ENCODE assay signal across 8 mouse cellular contexts in the genomic region with DNA sequence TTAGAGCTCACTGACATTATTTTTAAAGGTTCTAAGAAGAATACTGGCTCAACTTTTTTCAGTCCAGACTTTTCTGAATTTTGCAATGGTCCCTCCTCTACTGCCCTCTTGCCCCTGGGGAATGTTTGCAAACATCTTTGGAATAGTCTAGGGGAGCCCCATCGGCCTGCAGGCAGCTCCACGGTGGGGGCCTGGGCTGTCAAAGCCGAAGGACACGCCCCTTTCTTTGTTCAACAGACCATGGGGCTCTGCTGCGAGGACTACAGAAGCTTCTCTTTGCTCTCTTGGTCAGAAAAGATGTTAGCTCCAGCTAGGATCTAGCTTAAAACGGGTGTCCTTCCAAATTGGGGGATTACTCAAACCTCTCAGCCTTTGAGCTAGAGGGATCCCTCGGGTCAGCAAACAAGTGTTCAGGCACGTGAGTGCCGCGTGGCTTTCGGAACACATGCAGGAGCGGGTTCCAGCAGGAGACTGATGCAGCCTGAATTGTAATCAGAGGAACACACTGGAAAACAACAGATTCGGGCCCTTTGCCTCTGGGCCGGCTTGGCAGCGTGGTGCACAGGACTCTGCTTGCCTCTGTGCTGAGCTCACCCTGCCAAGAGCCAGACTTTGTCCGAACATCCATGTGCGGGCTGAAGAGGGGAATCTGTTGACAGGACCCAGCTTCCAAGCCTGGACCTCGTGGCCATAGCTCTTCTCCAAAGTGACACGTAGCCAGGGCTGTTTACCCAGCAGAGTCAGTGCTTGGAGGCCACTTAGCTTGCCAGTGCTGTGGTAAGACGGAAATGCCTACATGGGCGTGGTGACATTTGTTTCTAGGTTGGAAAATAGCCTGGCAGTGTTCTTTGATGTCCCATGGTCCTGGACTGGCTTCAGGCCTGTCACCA. TPM values are rescaled to one million over a fixed set of nuclear protein-coding genes. Genes with fewer than 3 reads are reported as not detected.
DNase-seq lines count a peak whose midpoint lies in the region; ATAC-seq and TF ChIP-seq lines count a peak whose summit lies in the region.

No protein-coding gene starts in this region.

- ATAC-seq in forebrain, embryonic 11.5 days (replicated peaks; ENCODE audit: low FRiP score), result peak; percentile 70
- peak; percentile 19; the same call in 1 of the 2 replicates for ATAC-seq in heart, postnatal 0 days (ENCODE audit: insufficient read depth, low read depth)
- 0 out of 2 replicates have a peak, but pooled peaks have one; percentile 21 for ATAC-seq in neural tube, embryonic 15.5 days (ENCODE audit: low FRiP score)
- no peak for ATAC-seq in erythroid progenitor cell, adult 5-6 weeks (replicated peaks; ENCODE audit: low FRiP score, poor library complexity, severe bottlenecking)

- WGBS in forebrain, embryonic 11.5 days, result 31% methylated on average over 21 of the region's 21 CpGs
- WGBS in heart, postnatal 0 days, result 53% methylated on average over 21 of the region's 21 CpGs
- 28% methylated on average over 21 of the region's 21 CpGs for WGBS in neural tube, embryonic 15.5 days

- peak overlapping the region; percentile 4; the same call in 1 of the 2 replicates for H3K9ac ChIP-seq in forebrain, embryonic 11.5 days (ENCODE audit: low read length)
- H3K9ac ChIP-seq in heart, postnatal 0 days (replicated peaks; ENCODE audit: low read depth, low read length), result no peak overlapping the region
- no peak overlapping the region for H3K9ac ChIP-seq in neural tube, embryonic 15.5 days (replicated peaks)

- H3K4me2 ChIP-seq in forebrain, embryonic 11.5 days (ENCODE audit: low read depth, low read length, severe bottlenecking), result 0 out of 2 replicates have a peak overlapping the region, but pooled peaks have one; percentile 2
- H3K4me2 ChIP-seq in heart, postnatal 0 days (ENCODE audit: low read depth, low read length), result no peak overlapping the region
- no peak overlapping the region for H3K4me2 ChIP-seq in neural tube, embryonic 15.5 days

- no peaks in the 10 kb centered on the region for H3K9me3 ChIP-seq in forebrain, embryonic 11.5 days (ENCODE audit: control insufficient read depth, low read length)
- H3K9me3 ChIP-seq in heart, postnatal 0 days (replicated peaks; ENCODE audit: control insufficient read depth, low read length), result no peaks in the 10 kb centered on the region
- no peaks in the 10 kb centered on the region for H3K9me3 ChIP-seq in neural tube, embryonic 15.5 days (replicated peaks)

- intact Hi-C loops in left cerebral cortex, adult 2 months (cut with DNase I), result loop anchor here (5.0 to 10.0 kb wide), 2 partner anchors 222 to 445 kb away; no protein-coding TSS in a partner anchor

- no peak overlapping the region for H3K4me3 ChIP-seq in forebrain, embryonic 11.5 days (ENCODE audit: low read depth, low read length)
- no peak overlapping the region for H3K4me3 ChIP-seq in heart, postnatal 0 days (ENCODE audit: low read depth, low read length)
- no peak overlapping the region for H3K4me3 ChIP-seq in left cerebral cortex, adult 2 months
- H3K4me3 ChIP-seq in neural tube, embryonic 15.5 days (replicated peaks), result no peak overlapping the region

- H3K27me3 ChIP-seq in forebrain, embryonic 11.5 days (ENCODE audit: control insufficient read depth, insufficient read depth, low read length), result peaks cover 11% of the 10 kb centered on the region
- H3K27me3 ChIP-seq in heart, postnatal 0 days (ENCODE audit: control insufficient read depth, insufficient read depth, low read length), result no peaks in the 10 kb centered on the region
- H3K27me3 ChIP-seq in neural tube, embryonic 15.5 days (replicated peaks), result peaks cover 35% of the 10 kb centered on the region

- H3K36me3 ChIP-seq in forebrain, embryonic 11.5 days (ENCODE audit: control insufficient read depth, insufficient read depth, low read length), result no peaks in the 10 kb centered on the region
- no peaks in the 10 kb centered on the region for H3K36me3 ChIP-seq in heart, postnatal 0 days (replicated peaks; ENCODE audit: control insufficient read depth, insufficient read depth, low read length)
- H3K36me3 ChIP-seq in neural tube, embryonic 15.5 days, result no peaks in the 10 kb centered on the region

- H3K4me1 ChIP-seq in forebrain, embryonic 11.5 days (replicated peaks; ENCODE audit: control insufficient read depth, insufficient read depth, low read length), result peaks cover 3% of the 10 kb centered on the region; the same call in 1 of the 2 replicates
- H3K4me1 ChIP-seq in heart, postnatal 0 days (ENCODE audit: control insufficient read depth, insufficient read depth), result peaks cover 12% of the 10 kb centered on the region
- H3K4me1 ChIP-seq in neural tube, embryonic 15.5 days, result peaks cover 8% of the 10 kb centered on the region

- no peak overlapping the region for H3K27ac ChIP-seq in forebrain, embryonic 11.5 days (ENCODE audit: low read depth, low read length)
- H3K27ac ChIP-seq in heart, postnatal 0 days (ENCODE audit: low read depth), result no peak overlapping the region
- no peak overlapping the region for H3K27ac ChIP-seq in left cerebral cortex, adult 2 months
- no peak overlapping the region for H3K27ac ChIP-seq in neural tube, embryonic 15.5 days (replicated peaks)

- TF ChIP-seq EP300 in heart, postnatal 0 days (IDR thresholded peaks at IDR 0.05; ENCODE audit: low read depth), result no peak

- TF ChIP-seq CTCF in heart, postnatal 0 days (IDR thresholded peaks at IDR 0.05; ENCODE audit: low read depth), result no peak
- no peak for TF ChIP-seq CTCF in left cerebral cortex, adult 2 months (IDR thresholded peaks at IDR 0.05)

- peak; percentile 84 for DNase-seq in 3T3-L1 (ENCODE audit: low read depth, low spot score)
- DNase-seq in adrenal gland, adult 8-10 months, result peak; percentile 76
- peak; percentile 55 for DNase-seq in forebrain, embryonic 11.5 days (ENCODE audit: low spot score)
- no peak for DNase-seq in heart, postnatal 0 days (ENCODE audit: low spot score)
- peak; percentile 50 to 56 for DNase-seq in left cerebral cortex, adult 2 months (ENCODE audit: extremely low spot score in 1 of 2, low spot score in 2 of 2)
- no peak for DNase-seq in spleen, postnatal 14 days (ENCODE audit: low spot score in 2 of 2)

RNA-seq across cellular contexts. Expression of a gene that starts 47.0 kb away (rescaled TPM):
- total RNA-seq in adrenal gland, adult 8-10 months (2022), result 1 to 10 TPM; 1.5 to 3.1 (median 2.0) TPM
- polyA plus RNA-seq in forebrain, embryonic 11.5 days (2014; fragmentation: Nextera tagmentation; extraction: Ambion mirVana), result 0.12 and 0.20 TPM in 2 replicates
- total RNA-seq in heart, postnatal 0 days (2014; rRNA removed; ENCODE audit: low replicate concordance), result 0.54 and 2.3 TPM in 2 replicates
- 0.23 and 0.30 TPM in 2 replicates for polyA plus RNA-seq in heart, postnatal 0 days (2015; fragmentation: Nextera tagmentation; extraction: Ambion mirVana)
- total RNA-seq in left cerebral cortex, adult 2 months (2021), result under 1 TPM; 0.20 to 0.35 TPM
- polyA plus RNA-seq in neural tube, embryonic 15.5 days (2015; fragmentation: Nextera tagmentation; extraction: Ambion mirVana), result 0.41 and 0.59 TPM in 2 replicates
- not detected in 2 replicates for total RNA-seq in erythroid progenitor cell, adult 5-6 weeks (2015; ENCODE audit: low replicate concordance)
- total RNA-seq in erythroid progenitor cell, adult 5-6 weeks (2017; ENCODE audit: low replicate concordance), result not detected in 2 replicates

Comparison
In these comparisons a context has a peak if more than half of its experiments do, and no peak if none do; other contexts are left out.
1. DNase-seq: peak in 3T3-L1 (single experiment), adrenal gland, adult 8-10 months (single experiment), forebrain, embryonic 11.5 days (single experiment) and left cerebral cortex, adult 2 months (2 of 2); none in heart, postnatal 0 days (single experiment) and spleen, postnatal 14 days (0 of 2).